Mouse (Mus musculus) activated CD4-positive, CD25-positive, alpha-beta regulatory T cell, adult 4 months (primary cell): ENCODE data around the gene Vmn1r69. TPM values are rescaled to one million over a fixed set of nuclear protein-coding genes. Genes with fewer than 3 reads are reported as not detected.

Experiments used
- ATAC-seq: one replicate; pipeline ENCODE4 v1.8.0; 2017
- polyA plus RNA-seq, 2 experiments: library from polyadenylated mRNA; unstranded; fragments of 100-300 nt; shearing (Covaris generic); gene quantifications; one replicate each; pipeline ENCODE4 v1.2.1; 2017

Gene Vmn1r69
- not detected for polyA plus RNA-seq

DNA sequence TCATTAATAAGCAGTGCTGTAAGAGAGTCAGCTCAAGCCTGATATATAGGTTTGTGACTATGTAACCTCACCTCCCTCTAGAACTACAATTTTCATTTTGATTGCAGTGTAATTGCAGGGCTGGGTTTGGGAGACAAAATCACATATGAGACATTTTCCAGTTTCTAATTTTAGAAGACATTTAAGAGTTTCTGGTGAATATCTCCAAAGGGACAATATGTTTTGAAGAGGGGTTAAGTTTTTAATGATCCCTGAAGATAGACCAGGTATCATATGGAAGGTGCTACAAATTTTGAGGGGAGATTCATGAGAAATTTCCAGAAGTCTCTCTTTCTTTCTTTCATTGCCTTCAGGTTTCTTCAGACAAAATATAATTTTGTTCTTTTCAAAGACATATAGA lies at the start of gene Vmn1r69:
Gene Vmn1r69 (minus strand): TSS at position 101 of the 400 bp plus-strand sequence.
- ATAC-seq = no peak

DNA sequence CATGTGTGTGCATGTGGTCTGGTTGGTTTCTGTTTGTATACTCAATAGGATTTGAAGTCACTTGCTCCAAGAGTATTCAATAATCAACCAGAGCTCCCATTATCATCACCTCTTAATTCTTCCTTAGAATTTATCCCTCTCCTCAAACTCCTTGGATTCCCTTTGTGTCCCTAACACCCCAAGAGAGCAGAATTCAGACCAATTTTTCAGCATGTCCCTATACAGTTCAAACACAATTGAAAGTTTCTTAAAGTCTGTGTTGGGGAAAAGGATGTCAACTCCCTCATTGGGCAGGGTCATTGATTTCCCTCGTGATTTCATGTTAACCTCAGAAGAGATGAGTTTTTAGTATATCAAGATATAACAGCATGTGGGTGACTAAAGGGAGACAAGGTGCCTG lies 17.8 kb upstream of the Vmn1r69 start, which contains the start of gene Vmn1r70:
Gene Vmn1r70 (plus strand): TSS at position 301 of the 400 bp plus-strand sequence.
- no peak for ATAC-seq

DNA sequence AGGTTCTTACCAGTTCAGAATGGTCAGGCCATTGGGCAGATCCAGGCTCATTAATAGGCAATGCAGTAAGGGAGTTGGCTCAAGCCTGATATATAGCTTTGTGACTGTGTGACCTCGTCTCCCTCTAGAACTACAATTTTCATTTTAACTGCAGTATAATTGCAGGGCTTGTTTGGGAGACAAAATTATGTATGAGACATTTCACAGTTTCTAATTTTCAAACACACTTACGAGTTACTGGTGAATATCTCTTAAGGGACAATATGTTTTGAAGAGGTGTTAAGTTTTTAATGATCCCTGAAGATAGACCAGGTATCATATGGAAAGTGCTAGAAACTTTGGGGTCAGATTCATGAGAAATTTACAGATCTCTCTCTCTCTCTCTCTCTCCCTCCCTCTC lies 55.1 kb downstream of the Vmn1r69 start, which contains the start of gene Vmn1r68:
Gene Vmn1r68 (minus strand): TSS at position 101 of the 400 bp plus-strand sequence.
- no peak for ATAC-seq

Other genes with a start within 250 kb of the Vmn1r69 start
- not detected for gene Vmn1r67, start 170.3 kb downstream of the Vmn1r69 start, polyA plus RNA-seq
- 1 to 10 TPM; 1.5 to 2.7 TPM for gene Zik1, start 118.3 kb downstream of the Vmn1r69 start, polyA plus RNA-seq
- gene Vmn1r68, start 55.2 kb downstream of the Vmn1r69 start, polyA plus RNA-seq = under 1 TPM in 1 of 2 experiments, not detected in 1; 0.12 TPM
- under 1 TPM in 1 of 2 experiments, not detected in 1; 0.07 TPM for gene Vmn1r70, start 17.9 kb upstream of the Vmn1r69 start, polyA plus RNA-seq
- under 1 TPM in 1 of 2 experiments, not detected in 1; 0.28 TPM for gene Nlrp4b, start 74.1 kb upstream of the Vmn1r69 start, polyA plus RNA-seq
- gene Vmn1r71, start 140.7 kb upstream of the Vmn1r69 start, polyA plus RNA-seq = not detected